Mouse (Mus musculus): ENCODE data around the gene Srp72. TPM values are rescaled to one million over a fixed set of nuclear protein-coding genes. Genes with fewer than 3 reads are reported as not detected.
A peak's percentile ranks its signal among the peaks of the same experiment; 100 is the strongest.

The Srp72 gene
- polyA plus RNA-seq (2014; fragmentation: Nextera tagmentation; extraction: Ambion mirVana), result 87.6 and 93.3 TPM in 2 replicates

GRCm38 (mm10) chr5:76974554-76975285, at the start of gene Srp72:
Srp72 (plus strand) TSS chr5:76974683.
- peak; percentile 96 for ATAC-seq (ENCODE audit: low read depth)

GRCm38 (mm10) chr5:76928124-76928832, 46.2 kb upstream of the Srp72 start:
- ATAC-seq (ENCODE audit: low read depth), result no peak
- Histone ChIP-seq H3K9me3 (ENCODE audit: control insufficient read depth, low read length) (no peaks in the 10 kb centered on the region), H3K27me3 (ENCODE audit: control insufficient read depth, insufficient read depth, low read length) (no peaks in the 10 kb centered on the region), H3K4me2 (ENCODE audit: low read depth, low read length) (no peak overlapping the region), H3K4me1 (ENCODE audit: control insufficient read depth, insufficient read depth, low read length) (no peaks in the 10 kb centered on the region), H3K36me3 (ENCODE audit: control insufficient read depth, insufficient read depth, low read length) (no peaks in the 10 kb centered on the region), H3K4me3 (ENCODE audit: low read depth, low read length) (no peak overlapping the region), H3K9ac (replicated peaks; ENCODE audit: low read depth, low read length) (no peak overlapping the region), H3K27ac (ENCODE audit: low read depth, low read length) (no peak overlapping the region)
- 84% methylated on average over 16 of the region's 16 CpGs for WGBS

More at GRCm38 (mm10) chr5:76974554-76975285, at the start of gene Srp72:
- Histone ChIP-seq H3K4me3 (ENCODE audit: low read depth, low read length) (peak within 1 kb of the TSS; percentile 92), H3K36me3 (ENCODE audit: control insufficient read depth, insufficient read depth, low read length) (peaks cover 3% of the 10 kb centered on the region; the same call in 1 of the 2 replicates), H3K4me2 (ENCODE audit: low read depth, low read length) (peak within 1 kb of the TSS; percentile 85), H3K4me1 (ENCODE audit: control insufficient read depth, insufficient read depth, low read length) (peaks cover 14% of the 10 kb centered on the region), H3K27ac (ENCODE audit: low read depth, low read length) (peak within 1 kb of the TSS; percentile 84), H3K27me3 (ENCODE audit: control insufficient read depth, insufficient read depth, low read length) (no peaks in the 10 kb centered on the region), H3K9ac (replicated peaks; ENCODE audit: low read depth, low read length) (peak within 1 kb of the TSS; percentile 84), H3K9me3 (ENCODE audit: control insufficient read depth, low read length) (no peaks in the 10 kb centered on the region)
- WGBS, result under 1% methylated on average over 60 of the region's 60 CpGs

GRCm38 (mm10) chr5:76929180-76929877, 45.2 kb upstream of the Srp72 start:
- no peaks in the 10 kb centered on the region for H3K36me3 ChIP-seq (ENCODE audit: control insufficient read depth, insufficient read depth, low read length)
- no peaks in the 10 kb centered on the region for H3K4me1 ChIP-seq (ENCODE audit: control insufficient read depth, insufficient read depth, low read length)
- H3K4me2 ChIP-seq (ENCODE audit: low read depth, low read length), result no peak overlapping the region
- WGBS, result 87% methylated on average over 7 of the region's 7 CpGs
- H3K27me3 ChIP-seq (ENCODE audit: control insufficient read depth, insufficient read depth, low read length), result no peaks in the 10 kb centered on the region
- no peak for ATAC-seq (ENCODE audit: low read depth)
- no peak overlapping the region for H3K9ac ChIP-seq (replicated peaks; ENCODE audit: low read depth, low read length)
- H3K4me3 ChIP-seq (ENCODE audit: low read depth, low read length), result no peak overlapping the region
- H3K9me3 ChIP-seq (ENCODE audit: control insufficient read depth, low read length), result no peaks in the 10 kb centered on the region
- no peak overlapping the region for H3K27ac ChIP-seq (ENCODE audit: low read depth, low read length)

- H3K27ac ChIP-seq (ENCODE audit: low read depth, low read length), result no peak overlapping the region
- H3K27me3 ChIP-seq (ENCODE audit: control insufficient read depth, insufficient read depth, low read length), result no peaks in the 10 kb centered on the region
- H3K4me3 ChIP-seq (ENCODE audit: low read depth, low read length), result no peak overlapping the region
- no peak overlapping the region for H3K9ac ChIP-seq (replicated peaks; ENCODE audit: low read depth, low read length)
- no peak overlapping the region for H3K4me2 ChIP-seq (ENCODE audit: low read depth, low read length)
- ATAC-seq (ENCODE audit: low read depth), result no peak
- no peaks in the 10 kb centered on the region for H3K36me3 ChIP-seq (ENCODE audit: control insufficient read depth, insufficient read depth, low read length)
- H3K4me1 ChIP-seq (ENCODE audit: control insufficient read depth, insufficient read depth, low read length), result no peaks in the 10 kb centered on the region
- 98% methylated on average over 8 of the region's 8 CpGs for WGBS
- H3K9me3 ChIP-seq (ENCODE audit: control insufficient read depth, low read length), result no peaks in the 10 kb centered on the region
These were observed 34.8 kb upstream of the Srp72 start for GRCm38 (mm10) chr5:76939717-76940116.

- no peak overlapping the region for H3K27ac ChIP-seq (ENCODE audit: low read depth, low read length)
- H3K27me3 ChIP-seq (ENCODE audit: control insufficient read depth, insufficient read depth, low read length), result no peaks in the 10 kb centered on the region
- no peaks in the 10 kb centered on the region for H3K36me3 ChIP-seq (ENCODE audit: control insufficient read depth, insufficient read depth, low read length)
- no peak overlapping the region for H3K9ac ChIP-seq (replicated peaks; ENCODE audit: low read depth, low read length)
- 97% methylated on average over 4 of the region's 4 CpGs for WGBS
- no peaks in the 10 kb centered on the region for H3K9me3 ChIP-seq (ENCODE audit: control insufficient read depth, low read length)
- no peak overlapping the region for H3K4me3 ChIP-seq (ENCODE audit: low read depth, low read length)
- no peaks in the 10 kb centered on the region for H3K4me1 ChIP-seq (ENCODE audit: control insufficient read depth, insufficient read depth, low read length)
- ATAC-seq (ENCODE audit: low read depth), result no peak
- no peak overlapping the region for H3K4me2 ChIP-seq (ENCODE audit: low read depth, low read length)
These were observed 32.5 kb upstream of the Srp72 start for GRCm38 (mm10) chr5:76941975-76942374.

- Histone ChIP-seq H3K36me3 (ENCODE audit: control insufficient read depth, insufficient read depth, low read length) (no peaks in the 10 kb centered on the region), H3K4me1 (ENCODE audit: control insufficient read depth, insufficient read depth, low read length) (no peaks in the 10 kb centered on the region), H3K4me2 (ENCODE audit: low read depth, low read length) (no peak overlapping the region), H3K9ac (replicated peaks; ENCODE audit: low read depth, low read length) (no peak overlapping the region), H3K9me3 (ENCODE audit: control insufficient read depth, low read length) (no peaks in the 10 kb centered on the region), H3K4me3 (ENCODE audit: low read depth, low read length) (no peak overlapping the region), H3K27ac (ENCODE audit: low read depth, low read length) (no peak overlapping the region), H3K27me3 (ENCODE audit: control insufficient read depth, insufficient read depth, low read length) (no peaks in the 10 kb centered on the region)
- ATAC-seq (ENCODE audit: low read depth), result no peak
- 92% methylated on average over 4 of the region's 4 CpGs for WGBS
These were observed 32.0 kb upstream of the Srp72 start for GRCm38 (mm10) chr5:76942505-76942904.

- no peaks in the 10 kb centered on the region for H3K9me3 ChIP-seq (ENCODE audit: control insufficient read depth, low read length)
- H3K4me2 ChIP-seq (ENCODE audit: low read depth, low read length), result no peak overlapping the region
- 0 out of 2 replicates have a peak, but pooled peaks cover 9% of the 10 kb centered on the region for H3K4me1 ChIP-seq (ENCODE audit: control insufficient read depth, insufficient read depth, low read length)
- no peak overlapping the region for H3K27ac ChIP-seq (ENCODE audit: low read depth, low read length)
- no peak overlapping the region for H3K9ac ChIP-seq (replicated peaks; ENCODE audit: low read depth, low read length)
- H3K27me3 ChIP-seq (ENCODE audit: control insufficient read depth, insufficient read depth, low read length), result no peaks in the 10 kb centered on the region
- ATAC-seq (ENCODE audit: low read depth), result no peak
- no peak overlapping the region for H3K4me3 ChIP-seq (ENCODE audit: low read depth, low read length)
- H3K36me3 ChIP-seq (ENCODE audit: control insufficient read depth, insufficient read depth, low read length), result no peaks in the 10 kb centered on the region; the same call in 1 of the 2 replicates
- WGBS, result 79% methylated on average over 6 of the region's 6 CpGs
These were observed 29.4 kb upstream of the Srp72 start for GRCm38 (mm10) chr5:76944965-76945677.

GRCm38 (mm10) chr5:76945678-76946033, 28.8 kb upstream of the Srp72 start:
- WGBS, result 85% methylated on average over 2 of the region's 2 CpGs
- Histone ChIP-seq H3K4me2 (ENCODE audit: low read depth, low read length) (no peak overlapping the region), H3K4me1 (ENCODE audit: control insufficient read depth, insufficient read depth, low read length) (0 out of 2 replicates have a peak, but pooled peaks cover 13% of the 10 kb centered on the region), H3K9ac (replicated peaks; ENCODE audit: low read depth, low read length) (no peak overlapping the region), H3K9me3 (ENCODE audit: control insufficient read depth, low read length) (no peaks in the 10 kb centered on the region), H3K27me3 (ENCODE audit: control insufficient read depth, insufficient read depth, low read length) (no peaks in the 10 kb centered on the region), H3K36me3 (ENCODE audit: control insufficient read depth, insufficient read depth, low read length) (no peaks in the 10 kb centered on the region; the same call in 1 of the 2 replicates), H3K4me3 (ENCODE audit: low read depth, low read length) (no peak overlapping the region), H3K27ac (ENCODE audit: low read depth, low read length) (no peak overlapping the region)
- ATAC-seq (ENCODE audit: low read depth), result no peak
